Mouse (Mus musculus): ENCODE results near the gene Tmbim1. TPM values are rescaled to one million over a fixed set of nuclear protein-coding genes. Genes with fewer than 3 reads are reported as not detected.
"Not testable (repeated sequence)": the region's sequence is repeated elsewhere in the genome, so short reads cannot be mapped to it uniquely, and the experiment has no call there.

The Tmbim1 gene
- polyA plus RNA-seq, 1 experiment from 2014 or later: 44.9 TPM

DNA sequence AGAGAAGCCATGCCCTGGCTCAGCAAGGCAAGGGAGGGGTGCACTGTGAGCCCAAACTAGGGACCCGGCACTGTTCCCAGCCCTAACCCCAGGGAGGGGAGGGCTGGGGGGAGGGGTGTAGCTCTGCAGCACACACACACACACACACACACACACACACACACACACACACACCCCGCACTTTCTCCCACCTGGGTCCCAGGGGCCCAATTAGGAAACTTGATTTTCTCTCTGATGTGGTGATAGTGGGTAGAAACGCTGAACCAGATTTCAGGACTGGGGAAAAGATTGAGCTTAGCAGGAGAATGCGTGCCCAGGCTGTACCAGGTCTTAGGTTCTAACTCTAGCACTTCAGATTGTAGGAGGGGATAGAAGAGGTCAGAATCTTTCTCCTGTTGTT is 33.2 kb upstream of the Tmbim1 start:
- no peak overlapping the region for H3K27ac ChIP-seq
- H3K27me3 ChIP-seq: no peaks in the 10 kb centered on the region
- H3K9me3 ChIP-seq (replicated peaks): no peaks in the 10 kb centered on the region
- H3K9ac ChIP-seq: no peak overlapping the region
- H3K36me3 ChIP-seq: no peaks in the 10 kb centered on the region
- ATAC-seq (replicated peaks; ENCODE audit: insufficient number of reproducible peaks, insufficient read depth, low FRiP score, low read depth): no peak
- no peak overlapping the region for H3K4me3 ChIP-seq
- peaks cover 54% of the 10 kb centered on the region for H3K4me1 ChIP-seq (replicated peaks)
- no peak overlapping the region for H3K4me2 ChIP-seq
- WGBS: 74% methylated on average over 4 of the region's 4 CpGs

DNA sequence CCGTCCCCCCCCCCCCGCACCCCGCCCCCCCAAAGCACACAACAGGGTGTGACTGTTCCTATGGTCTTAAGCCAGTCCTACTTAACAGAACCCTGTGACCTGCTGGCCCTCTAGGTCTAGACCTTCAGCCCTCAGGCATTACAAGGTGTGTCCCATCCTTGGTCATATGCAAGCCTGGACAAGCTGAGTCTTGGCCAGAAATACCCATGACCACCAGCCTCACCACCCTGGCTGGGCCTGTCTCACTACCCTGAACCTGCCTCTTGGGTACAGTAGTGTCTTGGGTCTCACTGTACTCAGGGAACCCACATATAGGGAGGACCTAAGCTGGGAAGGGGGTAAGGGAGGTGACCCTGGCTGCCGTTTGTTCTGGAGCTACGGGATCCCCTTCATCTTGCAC is 32.6 kb upstream of the Tmbim1 start:
- Histone ChIP-seq H3K4me2 (no peak overlapping the region), H3K27ac (no peak overlapping the region), H3K9me3 (replicated peaks) (no peaks in the 10 kb centered on the region), H3K27me3 (no peaks in the 10 kb centered on the region), H3K4me3 (no peak overlapping the region), H3K9ac (no peak overlapping the region), H3K36me3 (no peaks in the 10 kb centered on the region), H3K4me1 (replicated peaks) (peaks cover 54% of the 10 kb centered on the region)
- ATAC-seq (replicated peaks; ENCODE audit: insufficient number of reproducible peaks, insufficient read depth, low FRiP score, low read depth): no peak
- 72% methylated on average over 5 of the region's 5 CpGs for WGBS

DNA sequence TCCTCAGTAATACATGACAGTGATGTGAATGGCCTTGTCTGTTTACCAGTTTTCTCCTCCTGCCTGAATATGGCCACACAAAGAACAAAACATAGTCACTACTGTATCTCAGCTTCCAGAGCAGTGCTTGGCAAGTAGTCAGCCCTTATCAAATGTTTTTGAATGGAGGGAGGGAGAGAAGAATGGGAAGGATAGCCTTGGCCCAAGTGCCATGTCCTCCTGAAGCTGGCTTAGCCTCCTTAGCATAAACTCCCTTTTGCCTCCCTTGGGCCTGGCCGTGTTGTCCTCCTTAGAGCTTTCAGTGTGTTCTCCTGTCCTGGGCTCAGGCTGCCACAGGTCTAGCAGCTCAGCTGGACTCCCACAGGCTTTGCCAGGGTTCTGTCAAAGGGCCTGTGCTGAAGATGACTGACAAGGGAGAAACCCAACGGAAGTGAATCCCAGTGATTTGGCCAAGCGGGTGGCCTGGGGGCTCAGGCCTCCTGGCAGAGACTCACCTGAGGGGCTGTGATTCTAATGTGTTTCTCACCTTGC is 31.9 kb upstream of the Tmbim1 start:
- H3K27me3 ChIP-seq: no peaks in the 10 kb centered on the region
- peaks cover 54% of the 10 kb centered on the region for H3K4me1 ChIP-seq (replicated peaks)
- H3K9ac ChIP-seq: no peak overlapping the region
- no peaks in the 10 kb centered on the region for H3K36me3 ChIP-seq
- peak overlapping the region; percentile 79 for H3K27ac ChIP-seq
- no peaks in the 10 kb centered on the region for H3K9me3 ChIP-seq (replicated peaks)
- no peak for ATAC-seq (replicated peaks; ENCODE audit: insufficient number of reproducible peaks, insufficient read depth, low FRiP score, low read depth)
- no peak overlapping the region for H3K4me2 ChIP-seq
- WGBS: 57% methylated on average over 3 of the region's 3 CpGs
- H3K4me3 ChIP-seq: no peak overlapping the region

DNA sequence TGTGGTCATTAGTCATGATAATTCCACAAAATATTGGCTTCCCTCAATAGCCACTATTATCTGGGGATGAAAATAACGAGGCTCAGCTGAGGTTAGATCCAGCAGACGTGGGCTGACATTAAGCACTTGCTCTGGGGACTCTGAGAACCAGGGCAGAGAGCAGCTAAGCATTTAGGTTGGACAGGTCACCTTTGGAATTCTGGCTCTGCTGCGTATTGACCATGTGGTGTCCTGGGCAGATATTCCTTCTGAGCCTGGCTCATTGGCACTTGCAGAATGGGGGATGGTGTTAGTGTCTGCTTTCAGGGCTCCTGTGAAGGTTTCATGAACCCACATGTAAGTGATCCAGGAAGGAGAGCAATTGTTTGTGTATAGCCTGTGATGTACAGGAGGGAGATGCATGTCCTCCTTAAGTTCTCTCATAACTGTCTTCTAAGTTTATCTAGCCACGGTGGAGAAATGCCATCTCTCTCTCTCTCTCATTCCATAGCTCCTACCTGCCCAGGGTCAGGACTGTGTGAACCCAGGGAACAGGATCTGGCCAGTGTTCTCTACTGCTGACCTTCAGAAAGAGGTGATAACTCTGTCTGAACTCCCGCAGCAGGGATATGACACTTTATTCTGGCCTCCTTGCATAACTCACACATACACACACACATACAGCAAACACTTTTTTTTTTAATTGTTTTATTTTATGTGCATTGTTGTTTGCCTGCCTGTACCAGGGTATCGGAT is 30.2 kb upstream of the Tmbim1 start:
- Histone ChIP-seq H3K27me3 (no peaks in the 10 kb centered on the region), H3K4me3 (no peak overlapping the region), H3K9ac (no peak overlapping the region), H3K9me3 (replicated peaks) (no peaks in the 10 kb centered on the region), H3K4me1 (replicated peaks) (peaks cover 70% of the 10 kb centered on the region), H3K4me2 (no peak overlapping the region), H3K36me3 (no peaks in the 10 kb centered on the region), H3K27ac (peak overlapping the region; percentile 55; the same call in 1 of the 2 replicates)
- no peak for ATAC-seq (replicated peaks; ENCODE audit: insufficient number of reproducible peaks, insufficient read depth, low FRiP score, low read depth)
- WGBS: 65% methylated on average over 6 of the region's 6 CpGs

DNA sequence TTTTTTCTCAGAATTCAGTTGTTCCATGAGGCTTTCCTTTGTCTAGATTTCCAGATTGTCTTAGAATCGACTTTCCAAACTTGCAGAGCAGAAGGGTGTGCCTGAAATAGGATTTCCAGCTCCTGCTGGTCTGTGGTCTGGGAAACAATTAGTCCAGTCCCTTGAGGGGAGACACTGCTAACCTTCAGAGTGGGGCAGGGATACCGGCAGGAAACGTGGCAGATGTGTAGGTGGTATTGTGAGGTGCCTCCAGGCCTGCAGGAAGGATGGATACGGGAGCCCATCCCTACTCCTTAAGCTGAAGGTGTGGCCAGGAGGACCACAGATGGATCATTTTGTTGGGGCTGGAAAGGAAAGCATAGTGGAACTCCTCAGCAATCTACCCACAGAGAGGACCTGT is 29.6 kb upstream of the Tmbim1 start:
- WGBS: 57% methylated on average over 4 of the region's 4 CpGs
- Histone ChIP-seq H3K9ac (no peak overlapping the region), H3K4me2 (no peak overlapping the region; the same call in 1 of the 2 replicates), H3K36me3 (no peaks in the 10 kb centered on the region), H3K27me3 (no peaks in the 10 kb centered on the region), H3K4me3 (no peak overlapping the region), H3K4me1 (replicated peaks) (peaks cover 71% of the 10 kb centered on the region), H3K27ac (peak overlapping the region; percentile 55), H3K9me3 (replicated peaks) (no peaks in the 10 kb centered on the region)
- ATAC-seq (replicated peaks; ENCODE audit: insufficient number of reproducible peaks, insufficient read depth, low FRiP score, low read depth): no peak

DNA sequence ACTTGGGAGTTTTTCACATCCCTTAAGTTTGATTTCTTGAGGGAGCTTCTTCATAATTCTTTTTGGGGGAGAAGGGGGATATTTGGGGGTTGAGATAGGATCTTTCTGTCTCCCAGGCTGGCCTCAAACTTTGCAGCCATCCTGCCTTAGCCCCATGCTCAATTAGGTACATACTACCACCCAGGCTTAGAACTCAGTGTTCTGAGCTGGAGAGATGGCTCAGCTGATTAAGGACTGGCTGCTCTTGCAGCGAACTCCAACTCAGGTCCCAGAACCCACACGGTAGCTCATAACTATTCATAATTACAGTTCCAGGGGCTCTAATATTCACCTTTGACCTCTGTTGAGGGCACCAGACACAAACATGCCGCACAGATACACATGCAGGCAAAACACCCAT is 29.2 kb upstream of the Tmbim1 start:
- peak overlapping the region; percentile 0; the same call in 1 of the 2 replicates for H3K4me2 ChIP-seq
- 82% methylated on average over 3 of the region's 3 CpGs for WGBS
- H3K9ac ChIP-seq: no peak overlapping the region
- H3K4me3 ChIP-seq: no peak overlapping the region
- no peak for ATAC-seq (replicated peaks; ENCODE audit: insufficient number of reproducible peaks, insufficient read depth, low FRiP score, low read depth)
- H3K4me1 ChIP-seq (replicated peaks): peaks cover 73% of the 10 kb centered on the region
- peak overlapping the region; percentile 55 for H3K27ac ChIP-seq
- H3K9me3 ChIP-seq (replicated peaks): no peaks in the 10 kb centered on the region
- no peaks in the 10 kb centered on the region for H3K36me3 ChIP-seq
- no peaks in the 10 kb centered on the region for H3K27me3 ChIP-seq

DNA sequence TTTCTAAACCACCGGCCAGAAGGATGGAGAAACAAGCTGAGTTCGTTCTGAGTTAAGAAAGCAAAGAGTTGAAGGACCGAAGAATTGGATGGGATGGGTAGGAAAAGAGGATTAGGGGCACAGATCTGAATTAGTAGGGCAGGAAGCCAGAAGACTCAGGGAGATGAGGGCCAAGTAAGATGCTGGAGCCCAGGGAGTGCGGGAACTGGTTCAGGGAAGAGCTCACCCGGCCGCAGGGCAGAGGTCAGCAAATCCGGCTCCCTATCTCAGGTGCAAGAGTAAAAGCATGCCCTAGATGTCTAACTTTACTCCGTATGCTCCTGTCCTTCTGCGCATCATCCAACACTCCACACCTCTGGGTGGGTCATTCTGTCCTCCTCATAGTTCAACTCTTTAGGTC is 27.5 kb upstream of the Tmbim1 start:
- Histone ChIP-seq H3K27me3 (no peaks in the 10 kb centered on the region), H3K4me3 (peak overlapping the region; percentile 56), H3K9me3 (replicated peaks) (no peaks in the 10 kb centered on the region), H3K36me3 (no peaks in the 10 kb centered on the region), H3K9ac (peak overlapping the region; percentile 56), H3K4me1 (replicated peaks) (peaks cover 60% of the 10 kb centered on the region), H3K27ac (peak overlapping the region; percentile 87), H3K4me2 (peak overlapping the region; percentile 74)
- no peak for ATAC-seq (replicated peaks; ENCODE audit: insufficient number of reproducible peaks, insufficient read depth, low FRiP score, low read depth)
- WGBS: 5% methylated on average over 9 of the region's 9 CpGs

DNA sequence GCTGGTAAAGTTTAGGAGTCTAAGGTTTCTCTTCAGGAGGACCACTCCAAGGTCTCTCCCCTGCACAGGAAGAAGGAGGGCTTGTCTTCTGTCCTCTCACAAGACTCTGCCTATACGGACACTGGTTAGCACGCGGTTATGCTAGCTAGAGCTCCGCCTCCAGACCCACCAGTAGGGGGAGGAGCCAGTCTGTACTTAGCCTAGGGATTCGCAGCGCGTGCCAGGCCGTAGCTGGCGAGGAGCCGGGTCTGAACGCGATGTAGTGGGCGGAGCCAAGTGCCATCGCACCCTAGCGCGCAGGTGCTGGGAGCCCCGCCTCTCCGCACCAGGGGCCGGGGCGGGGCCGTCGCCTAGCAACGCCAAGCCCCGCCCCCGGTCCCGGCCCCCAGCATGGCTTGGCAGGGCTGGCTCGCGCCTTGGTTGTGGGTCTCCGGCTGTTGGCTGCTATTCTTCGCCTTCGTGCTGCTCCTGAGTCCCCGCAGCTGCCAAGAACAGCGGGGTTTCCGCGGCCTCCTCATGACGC is 26.9 kb upstream of the Tmbim1 start:
- no peaks in the 10 kb centered on the region for H3K36me3 ChIP-seq
- peak; percentile 95 for ATAC-seq (replicated peaks; ENCODE audit: insufficient number of reproducible peaks, insufficient read depth, low FRiP score, low read depth)
- no peaks in the 10 kb centered on the region for H3K27me3 ChIP-seq
- peak overlapping the region; percentile 87 for H3K27ac ChIP-seq
- peak overlapping the region; percentile 56 for H3K4me3 ChIP-seq
- no peaks in the 10 kb centered on the region for H3K9me3 ChIP-seq (replicated peaks)
- peaks cover 55% of the 10 kb centered on the region for H3K4me1 ChIP-seq (replicated peaks)
- peak overlapping the region; percentile 74 for H3K4me2 ChIP-seq
- under 1% methylated on average over 36 of the region's 36 CpGs for WGBS
- peak overlapping the region; percentile 56 for H3K9ac ChIP-seq

DNA sequence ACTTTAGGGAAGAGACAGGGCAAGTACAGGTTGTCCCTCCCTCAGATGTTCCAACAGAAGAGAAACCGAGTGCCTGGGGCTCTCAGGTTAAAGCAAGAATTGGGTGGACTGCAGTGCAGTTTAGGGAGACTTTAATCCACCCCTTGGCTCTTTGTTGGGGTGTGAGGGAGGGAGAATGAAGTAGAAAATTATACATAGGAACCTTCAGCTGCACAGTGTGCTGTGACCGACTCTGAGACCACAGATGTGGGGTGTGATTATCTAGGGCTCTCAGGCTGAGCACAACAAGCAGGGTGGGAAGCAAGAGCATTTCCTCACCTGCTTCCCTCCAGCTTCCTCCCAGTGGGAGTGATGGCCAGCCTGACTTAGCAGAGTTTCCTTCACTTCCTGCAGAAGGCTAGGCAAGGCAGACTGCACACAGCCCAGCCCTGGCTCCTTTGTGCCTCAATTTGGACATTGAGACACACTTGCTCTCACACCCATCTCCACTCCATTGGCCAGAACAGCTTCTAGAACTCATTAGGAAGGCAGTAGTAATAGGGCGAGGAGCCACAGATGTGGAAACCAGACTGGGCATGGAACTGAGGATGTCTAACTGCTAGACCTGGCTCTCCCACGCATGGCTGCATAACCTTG is 25.7 kb upstream of the Tmbim1 start:
- Histone ChIP-seq H3K9ac (0 out of 2 replicates have a peak overlapping the region, but pooled peaks have one; percentile 23), H3K9me3 (replicated peaks) (no peaks in the 10 kb centered on the region), H3K4me1 (replicated peaks) (peaks cover 48% of the 10 kb centered on the region), H3K36me3 (no peaks in the 10 kb centered on the region), H3K27ac (peak overlapping the region; percentile 87), H3K4me2 (no peak overlapping the region), H3K4me3 (no peak overlapping the region), H3K27me3 (no peaks in the 10 kb centered on the region)
- no peak for ATAC-seq (replicated peaks; ENCODE audit: insufficient number of reproducible peaks, insufficient read depth, low FRiP score, low read depth)
- 63% methylated on average over 4 of the region's 4 CpGs for WGBS

DNA sequence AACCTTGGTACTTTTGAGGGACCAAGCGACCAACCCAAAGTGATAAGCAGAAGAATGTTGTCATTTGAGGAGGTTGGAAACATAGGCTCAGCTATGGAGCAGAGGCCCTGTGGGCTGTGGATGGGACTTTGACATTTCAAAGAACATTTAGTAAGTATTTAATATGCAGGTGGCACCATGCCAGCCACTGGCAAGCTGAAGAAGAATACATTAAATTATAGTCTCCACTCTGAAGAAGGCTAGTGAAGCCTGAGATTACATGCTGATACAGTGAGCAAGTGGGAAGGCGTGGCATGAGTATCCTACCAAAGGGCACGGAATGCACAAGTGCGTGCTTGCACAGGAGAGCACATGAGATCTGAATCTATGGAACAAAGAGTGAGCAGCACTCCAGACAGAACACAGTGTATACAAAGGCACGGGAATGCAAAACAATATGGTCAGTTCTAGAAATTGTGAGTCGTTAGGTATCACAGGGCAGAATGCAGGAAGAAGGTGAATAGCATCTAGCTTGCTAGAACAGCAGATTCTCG is 24.5 kb upstream of the Tmbim1 start:
- Histone ChIP-seq H3K9ac (no peak overlapping the region), H3K9me3 (replicated peaks) (no peaks in the 10 kb centered on the region), H3K4me3 (no peak overlapping the region), H3K4me1 (replicated peaks) (peaks cover 44% of the 10 kb centered on the region), H3K27me3 (no peaks in the 10 kb centered on the region), H3K4me2 (no peak overlapping the region), H3K27ac (peak overlapping the region; percentile 87; the same call in 1 of the 2 replicates), H3K36me3 (no peaks in the 10 kb centered on the region)
- 72% methylated on average over 7 of the region's 7 CpGs for WGBS
- ATAC-seq (replicated peaks; ENCODE audit: insufficient number of reproducible peaks, insufficient read depth, low FRiP score, low read depth): no peak

DNA sequence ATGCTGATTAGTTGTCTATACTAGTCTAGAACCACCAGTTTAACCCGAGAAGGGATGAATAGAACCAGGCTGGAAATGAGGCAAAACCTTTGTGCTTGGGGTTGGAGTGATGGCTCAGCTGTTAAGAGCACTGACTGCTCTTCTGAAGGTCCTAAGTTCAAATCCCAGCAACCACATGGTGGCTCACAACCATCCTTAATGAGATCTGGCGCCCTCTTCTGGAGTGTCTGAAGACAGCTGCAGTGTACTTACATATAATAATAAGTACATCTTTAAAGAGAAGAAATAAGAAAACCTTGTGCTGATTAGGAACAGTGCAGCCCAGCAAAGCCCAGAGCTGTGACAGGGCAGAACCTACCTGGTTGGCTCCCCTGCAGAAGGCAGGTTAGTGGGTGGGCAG is 21.5 kb upstream of the Tmbim1 start:
- not testable (repeated sequence) for H3K9ac ChIP-seq; H3K4me3 ChIP-seq; H3K27ac ChIP-seq; H3K4me2 ChIP-seq; H3K36me3 ChIP-seq; H3K9me3 ChIP-seq (replicated peaks); H3K27me3 ChIP-seq; ATAC-seq (replicated peaks; ENCODE audit: insufficient number of reproducible peaks, insufficient read depth, low FRiP score, low read depth)
- H3K4me1 ChIP-seq (replicated peaks): peaks cover 30% of the 10 kb centered on the region
- 75% methylated on average over 2 of the region's 2 CpGs for WGBS

All from heart, embryonic 15.5 days (tissue).